Mouse (Mus musculus) small intestine, adult 2 months (tissue): ENCODE results near the gene Pou6f1.

Experiments
- CTCF ChIP-seq: fragments of 200-500 bp; IDR thresholded peaks from 2 replicates; pipeline ENCODE4 v1.5.1; 2012; ENCODE audit warnings: low read depth, mild to moderate bottlenecking, control low read depth, inconsistent platforms, low read length, moderate library complexity, mixed read lengths; ENCODE audit not compliant: insufficient replicate concordance, insufficient read length; ENCODE audit errors: extremely low read depth
- POLR2A ChIP-seq: fragments of 200-500 bp; IDR thresholded peaks from 2 replicates; pipeline ENCODE4 v1.6.1; 2012; ENCODE audit warnings: low read depth, mild to moderate bottlenecking, control low read depth, inconsistent platforms, low read length, moderate library complexity

DNA sequence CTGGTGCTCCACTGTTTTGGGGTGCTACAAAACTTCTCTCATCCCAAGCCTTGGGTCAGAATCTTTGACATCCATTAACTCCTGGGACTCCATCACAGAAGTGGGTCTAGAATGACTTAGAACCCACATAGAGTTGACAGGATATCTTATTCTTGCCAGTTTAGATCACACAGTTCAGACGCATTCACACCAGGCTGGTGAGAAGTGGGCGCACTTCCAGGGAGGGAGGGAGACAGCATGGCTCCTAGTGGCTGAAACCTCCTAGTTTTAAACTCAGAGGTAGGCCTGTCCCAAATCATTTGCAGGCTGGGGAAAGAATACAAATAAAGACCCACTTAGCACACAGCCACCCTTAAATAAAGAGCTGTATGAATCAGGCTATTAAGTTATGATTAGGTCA, 25.4 kb downstream of the Pou6f1 start:
- TF ChIP-seq CTCF (no peak), POLR2A (no peak)
